8 mouse cellular contexts compared by ENCODE assay signal in the genomic region with DNA sequence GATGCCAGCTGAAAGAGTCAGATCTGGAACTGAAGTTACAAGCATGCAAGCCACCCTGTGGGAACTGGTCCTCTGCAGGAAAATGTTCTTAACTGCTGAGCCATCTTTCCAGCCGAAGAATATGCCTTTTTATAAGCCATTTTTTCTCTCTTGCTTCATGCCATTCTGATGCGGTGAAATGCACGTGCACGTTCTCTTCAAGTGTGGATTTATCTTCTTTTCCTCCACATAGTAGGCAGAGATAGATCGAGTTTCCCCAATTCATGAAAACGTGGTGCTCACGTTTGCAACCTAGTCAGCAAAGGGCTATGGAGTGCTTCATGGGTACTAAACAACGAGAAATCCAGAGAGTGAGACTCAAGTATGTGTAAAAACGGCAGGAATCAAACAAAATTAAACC. TPM values are rescaled to one million over a fixed set of nuclear protein-coding genes. Genes with fewer than 3 reads are reported as not detected.
A peak's percentile ranks its signal among the peaks of the same experiment; 100 is the strongest.
DNase-seq lines count a peak whose midpoint lies in the region; ATAC-seq and TF ChIP-seq lines count a peak whose summit lies in the region.

No protein-coding gene starts in this region.

- peaks cover 33% of the 10 kb centered on the region for H3K79me3 ChIP-seq in C2C12 (ENCODE audit: low read depth)

- H3K36me3 ChIP-seq in C2C12 (ENCODE audit: control insufficient read depth, insufficient read depth): peaks cover 14% of the 10 kb centered on the region
- H3K36me3 ChIP-seq in forebrain, embryonic 15.5 days: peaks cover 24% of the 10 kb centered on the region
- H3K36me3 ChIP-seq in liver, embryonic 15.5 days (replicated peaks): peaks cover 40% of the 10 kb centered on the region

- no peak overlapping the region for H3K27ac ChIP-seq in forebrain, embryonic 15.5 days (replicated peaks)
- H3K27ac ChIP-seq in liver, embryonic 15.5 days (replicated peaks): peak overlapping the region; percentile 96

- H3K4me3 ChIP-seq in C2C12 (ENCODE audit: insufficient read depth, poor library complexity, severe bottlenecking): no peak overlapping the region
- H3K4me3 ChIP-seq in forebrain, embryonic 15.5 days: peak overlapping the region; percentile 74
- H3K4me3 ChIP-seq in liver, embryonic 15.5 days (replicated peaks): peak overlapping the region; percentile 100

- DNase-seq in cerebellum, adult 9-10 months: peak; percentile 58
- no peak for DNase-seq in cerebellum, adult 8-10 months
- DNase-seq in testis, postnatal 14 days (ENCODE audit: low spot score): no peak
- no peak for DNase-seq in frontal cortex, postnatal 14 days (ENCODE audit: low spot score in 2 of 2)
- DNase-seq in left cerebral cortex, postnatal 36 days (ENCODE audit: low spot score in 2 of 2): no peak

- H3K27me3 ChIP-seq in C2C12 (ENCODE audit: control insufficient read depth, insufficient read depth, insufficient read length): no peaks in the 10 kb centered on the region
- no peaks in the 10 kb centered on the region for H3K27me3 ChIP-seq in forebrain, embryonic 15.5 days
- H3K27me3 ChIP-seq in liver, embryonic 15.5 days: no peaks in the 10 kb centered on the region

- H3K9me3 ChIP-seq in forebrain, embryonic 15.5 days: no peaks in the 10 kb centered on the region
- no peaks in the 10 kb centered on the region for H3K9me3 ChIP-seq in liver, embryonic 15.5 days (replicated peaks)

- TF ChIP-seq CTCF in C2C12 (IDR thresholded peaks at IDR 0.05; ENCODE audit: control insufficient read depth, insufficient read depth, insufficient read length): no peak

- H3K4me1 ChIP-seq in forebrain, embryonic 15.5 days: peaks cover 35% of the 10 kb centered on the region
- peaks cover 37% of the 10 kb centered on the region for H3K4me1 ChIP-seq in liver, embryonic 15.5 days (replicated peaks)

- intact Hi-C loops in left cerebral cortex, postnatal 36 days (cut with DNase I): loop anchor here (2.0 to 10.0 kb wide), 2 partner anchors 21 to 1441 kb away; a partner anchor contains a TSS

- 0 out of 2 replicates have a peak overlapping the region, but pooled peaks have one; percentile 27 for H3K9ac ChIP-seq in forebrain, embryonic 15.5 days (replicated peaks)
- H3K9ac ChIP-seq in liver, embryonic 15.5 days: peak overlapping the region; percentile 25; the same call in 1 of the 2 replicates

- H3ac ChIP-seq in C2C12 (ENCODE audit: control insufficient read depth, insufficient read length, low read depth): peak overlapping the region; percentile 19

- WGBS in forebrain, embryonic 15.5 days: 21% methylated on average over 9 of the region's 9 CpGs
- WGBS in liver, embryonic 15.5 days (ENCODE audit: insufficient replicate concordance): 13% methylated on average over 9 of the region's 9 CpGs

- H3K4me2 ChIP-seq in forebrain, embryonic 15.5 days (replicated peaks): peak overlapping the region; percentile 71
- peak overlapping the region; percentile 80 for H3K4me2 ChIP-seq in liver, embryonic 15.5 days

- no peak for ATAC-seq in forebrain, embryonic 15.5 days (replicated peaks)
- ATAC-seq in liver, embryonic 15.5 days (ENCODE audit: insufficient read depth): no peak

- H3K79me2 ChIP-seq in C2C12 (ENCODE audit: control insufficient read depth, insufficient read depth): peaks cover 36% of the 10 kb centered on the region

TF ChIP-seq in C2C12, 6 proteins besides CTCF, POLR2A, EP300 and RAD21:
- TF ChIP-seq FOSL1 (IDR thresholded peaks at IDR 0.05; ENCODE audit: insufficient read depth, low read length, poor library complexity, severe bottlenecking): no peak
- TF ChIP-seq CEBPB (IDR thresholded peaks at IDR 0.05; ENCODE audit: low read depth): no peak
- no peak for TF ChIP-seq MYOG (IDR thresholded peaks at IDR 0.05; ENCODE audit: control insufficient read depth, extremely low read depth, insufficient read length)
- no peak for TF ChIP-seq USF1 (IDR thresholded peaks at IDR 0.05; ENCODE audit: low read depth)

RNA-seq across cellular contexts. Expression of a gene that starts 1.2 kb away (rescaled TPM):
- 87.1 TPM for polyA plus RNA-seq in C2C12 (2012; fragmentation: generic; extraction: Trizol)
- polyA plus RNA-seq in forebrain, embryonic 15.5 days (2015; fragmentation: Nextera tagmentation; extraction: Ambion mirVana): 49.5 and 51.7 TPM in 2 replicates
- polyA plus RNA-seq in liver, embryonic 15.5 days (2015; fragmentation: Nextera tagmentation; extraction: Ambion mirVana): 17.7 and 23.1 TPM in 2 replicates
- 10 to 100 TPM; 48.1 to 58.9 TPM for total RNA-seq in left cerebral cortex, postnatal 36 days (2021)

RNA-seq across cellular contexts. Expression of a gene that starts 14.1 kb away (rescaled TPM):
- 102 TPM for polyA plus RNA-seq in C2C12 (2012; fragmentation: generic; extraction: Trizol)
- polyA plus RNA-seq in forebrain, embryonic 15.5 days (2015; fragmentation: Nextera tagmentation; extraction: Ambion mirVana): 108 TPM in 2 replicates
- 47.0 and 49.1 TPM in 2 replicates for polyA plus RNA-seq in liver, embryonic 15.5 days (2015; fragmentation: Nextera tagmentation; extraction: Ambion mirVana)
- total RNA-seq in left cerebral cortex, postnatal 36 days (2021): 10 to 100 TPM; 49.8 to 51.9 TPM

RNA-seq across cellular contexts. Expression of a gene that starts 14.1 kb away (rescaled TPM):
- polyA plus RNA-seq in C2C12 (2012; fragmentation: generic; extraction: Trizol): 24.6 TPM
- polyA plus RNA-seq in forebrain, embryonic 15.5 days (2015; fragmentation: Nextera tagmentation; extraction: Ambion mirVana): 33.8 and 37.4 TPM in 2 replicates
- 10.4 and 12.2 TPM in 2 replicates for polyA plus RNA-seq in liver, embryonic 15.5 days (2015; fragmentation: Nextera tagmentation; extraction: Ambion mirVana)
- total RNA-seq in left cerebral cortex, postnatal 36 days (2021): 10 to 100 TPM; 39.7 to 47.8 TPM

RNA-seq across cellular contexts. Expression of a gene that starts 21.8 kb away (rescaled TPM):
- 10.4 TPM for polyA plus RNA-seq in C2C12 (2012; fragmentation: generic; extraction: Trizol)
- polyA plus RNA-seq in forebrain, embryonic 15.5 days (2015; fragmentation: Nextera tagmentation; extraction: Ambion mirVana): 15.7 and 16.5 TPM in 2 replicates
- polyA plus RNA-seq in liver, embryonic 15.5 days (2015; fragmentation: Nextera tagmentation; extraction: Ambion mirVana): 5.9 and 6.6 TPM in 2 replicates
- 1 to 10 TPM; 6.7 to 6.8 TPM for total RNA-seq in left cerebral cortex, postnatal 36 days (2021)

RNA-seq across cellular contexts. Expression of a gene that starts 26.7 kb away (rescaled TPM):
- 386 TPM for polyA plus RNA-seq in C2C12 (2012; fragmentation: generic; extraction: Trizol)
- 378 and 431 TPM in 2 replicates for polyA plus RNA-seq in forebrain, embryonic 15.5 days (2015; fragmentation: Nextera tagmentation; extraction: Ambion mirVana)
- polyA plus RNA-seq in liver, embryonic 15.5 days (2015; fragmentation: Nextera tagmentation; extraction: Ambion mirVana): 269 and 276 TPM in 2 replicates
- 100 to 1,000 TPM; 483 to 557 TPM for total RNA-seq in left cerebral cortex, postnatal 36 days (2021)
